Mouse (Mus musculus) E14TG2a.4 (cell line): ENCODE results near the gene Btnl4.
"Not testable (repeated sequence)": the region's sequence is repeated elsewhere in the genome, so short reads cannot be mapped to it uniquely, and the experiment has no call there.

ENCODE experiments used
- H3K27me3 ChIP-seq: 2 replicates; pipeline ENCODE4 v1.6.1; 2014; ENCODE audit warnings: low read length, control low read depth; ENCODE audit not compliant: insufficient read depth
- H3K36me3 ChIP-seq: 2 replicates; pipeline ENCODE4 v1.6.1; 2014; ENCODE audit warnings: low read length, control low read depth; ENCODE audit not compliant: insufficient read depth
- H3K4me1 ChIP-seq: replicated peaks from 2 replicates; pipeline ENCODE4 v1.6.1; 2014; ENCODE audit warnings: low read depth, low read length, control low read depth
- H3K4me3 ChIP-seq: replicated peaks from 2 replicates; pipeline ENCODE4 v1.5.1; 2014; ENCODE audit warnings: mild to moderate bottlenecking, low read length
- H3K9me3 ChIP-seq: 2 replicates; pipeline ENCODE4 v1.6.1; 2014; ENCODE audit warnings: low read length, control low read depth
- CTCF ChIP-seq: conservative IDR thresholded peaks from 2 replicates; pipeline ENCODE4 v1.5.1; 2014; ENCODE audit warnings: low read length
- NANOG ChIP-seq: IDR thresholded peaks from 2 replicates; pipeline ENCODE4 v1.6.1; 2014; ENCODE audit warnings: borderline replicate concordance, low read length, mixed read lengths
- POU5F1 ChIP-seq: IDR thresholded peaks from 2 replicates; pipeline ENCODE4 v1.6.1; 2014; ENCODE audit warnings: low read length, borderline replicate concordance

Btnl4 gene

DNA sequence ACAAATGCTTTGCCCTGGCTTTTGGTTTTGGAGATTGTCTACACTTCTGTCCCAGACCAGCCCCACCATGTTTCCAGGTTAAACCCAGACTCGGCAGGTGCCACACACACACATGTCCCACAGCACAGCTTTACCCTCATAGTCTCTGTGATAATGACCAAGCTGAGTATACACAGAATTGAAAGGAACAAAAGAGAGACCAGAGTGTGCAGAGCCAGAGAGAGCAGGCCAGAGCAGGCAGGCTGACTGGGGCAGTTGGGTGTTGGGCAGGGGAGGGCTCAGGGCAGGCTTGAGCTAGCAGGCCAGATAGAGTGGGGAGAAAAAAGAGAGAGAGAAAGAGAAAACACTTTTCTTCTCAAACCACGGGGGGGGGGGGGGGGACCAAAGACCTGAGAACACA is 19.4 kb upstream of the Btnl4 start:
- H3K9me3 ChIP-seq = no peaks in the 10 kb centered on the region

DNA sequence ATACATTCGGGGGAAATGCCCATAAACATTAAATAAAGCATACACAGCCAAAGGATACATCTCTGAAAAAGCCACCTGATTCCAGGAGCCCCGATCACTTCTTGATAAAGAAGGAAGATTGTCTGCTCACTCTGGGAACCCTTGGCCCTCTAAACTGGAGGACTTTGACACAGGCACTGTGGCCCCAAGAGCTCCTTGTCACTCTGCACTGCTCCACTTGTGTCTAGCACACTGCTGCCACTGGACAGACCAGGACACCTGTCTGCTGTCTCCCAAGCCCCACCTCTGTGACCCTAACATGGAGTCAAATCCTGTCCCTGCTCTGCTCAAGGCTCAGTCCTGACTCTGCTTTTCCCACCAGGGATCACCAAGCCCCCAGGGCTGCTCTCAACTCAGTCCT is 18.0 kb upstream of the Btnl4 start:
- H3K4me1 ChIP-seq, H3K4me3 ChIP-seq, H3K27me3 ChIP-seq, H3K9me3 ChIP-seq, H3K36me3 ChIP-seq: not testable (repeated sequence)

More for the DNA sequence above, 19.4 kb upstream of the Btnl4 start:
- TF ChIP-seq CTCF = no peak
- no peak for TF ChIP-seq POU5F1
- TF ChIP-seq NANOG = no peak
- Histone ChIP-seq H3K4me3 (no peak overlapping the region), H3K36me3 (no peaks in the 10 kb centered on the region), H3K4me1 (no peaks in the 10 kb centered on the region), H3K27me3 (0 out of 2 replicates have a peak, but pooled peaks cover 3% of the 10 kb centered on the region)

DNA sequence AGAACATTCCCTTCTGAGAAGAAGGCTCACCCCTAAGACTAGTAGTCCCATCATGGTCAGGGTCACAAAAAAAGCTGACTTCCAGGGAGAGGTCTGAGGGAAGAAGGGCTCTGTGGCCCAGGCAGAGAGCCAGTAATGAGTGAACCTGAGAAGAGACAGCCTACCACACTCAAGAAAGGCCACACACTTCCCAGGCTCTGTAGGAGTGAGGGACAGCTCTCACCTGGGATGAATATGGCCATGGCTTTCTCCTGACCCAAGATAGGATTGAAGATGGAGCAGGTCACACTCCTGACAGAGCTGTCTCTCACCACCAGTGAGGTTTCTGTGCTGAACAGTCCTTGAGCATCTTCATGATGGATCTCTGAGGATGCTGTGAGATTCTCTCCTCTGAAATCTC is 15.7 kb upstream of the Btnl4 start:
- Histone ChIP-seq H3K36me3 (no peaks in the 10 kb centered on the region), H3K4me1 (no peaks in the 10 kb centered on the region), H3K4me3 (no peak overlapping the region), H3K9me3 (no peaks in the 10 kb centered on the region), H3K27me3 (no peaks in the 10 kb centered on the region)
- TF ChIP-seq NANOG (no peak), POU5F1 (no peak), CTCF (no peak)

DNA sequence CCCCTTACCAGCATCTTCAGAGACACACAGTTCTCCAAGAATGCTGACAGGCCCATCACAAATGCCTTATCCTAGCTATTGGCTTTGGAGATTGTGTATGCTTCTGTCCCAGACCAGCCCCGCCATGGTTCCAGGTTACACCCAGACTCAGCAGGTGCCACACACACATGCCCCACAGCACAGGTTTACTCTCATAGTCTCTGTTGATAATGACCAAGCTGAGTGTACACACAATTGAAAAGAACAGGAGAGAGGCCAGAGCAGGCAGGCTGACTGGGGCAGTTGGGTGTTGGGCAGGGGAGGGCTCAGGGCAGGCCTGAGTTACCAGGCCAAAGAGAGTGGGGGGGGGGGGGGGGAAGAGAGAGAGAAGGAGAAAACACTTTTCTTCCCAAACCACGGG is 691 bp downstream of the Btnl4 start:
- Histone ChIP-seq H3K4me3 (no peak overlapping the region), H3K4me1 (no peaks in the 10 kb centered on the region), H3K36me3 (no peaks in the 10 kb centered on the region), H3K9me3 (no peaks in the 10 kb centered on the region), H3K27me3 (no peaks in the 10 kb centered on the region)
- TF ChIP-seq NANOG (no peak), POU5F1 (no peak), CTCF (no peak)

DNA sequence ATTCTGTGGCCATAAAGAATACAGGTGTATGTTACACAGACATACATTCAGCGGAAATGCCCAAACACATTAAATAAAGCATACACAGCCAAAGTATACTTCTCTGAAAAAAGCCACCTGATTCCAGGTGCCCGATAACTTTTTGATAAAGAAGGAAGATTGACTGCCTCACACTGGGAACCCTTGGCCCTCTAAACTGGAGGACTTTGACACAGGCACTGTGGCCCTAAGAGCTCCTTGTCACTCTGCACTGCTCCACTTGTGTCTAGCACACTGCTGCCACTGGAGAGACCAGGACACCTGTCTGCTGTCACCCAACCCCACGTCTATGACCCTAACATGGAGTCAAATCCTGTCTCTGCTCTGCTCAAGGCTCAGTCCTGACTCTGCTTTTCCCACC is 2.1 kb downstream of the Btnl4 start:
- no peaks in the 10 kb centered on the region for H3K9me3 ChIP-seq
- no peak for TF ChIP-seq CTCF
- no peak for TF ChIP-seq NANOG
- no peak overlapping the region for H3K4me3 ChIP-seq
- H3K27me3 ChIP-seq = no peaks in the 10 kb centered on the region
- no peaks in the 10 kb centered on the region for H3K36me3 ChIP-seq
- no peaks in the 10 kb centered on the region for H3K4me1 ChIP-seq

DNA sequence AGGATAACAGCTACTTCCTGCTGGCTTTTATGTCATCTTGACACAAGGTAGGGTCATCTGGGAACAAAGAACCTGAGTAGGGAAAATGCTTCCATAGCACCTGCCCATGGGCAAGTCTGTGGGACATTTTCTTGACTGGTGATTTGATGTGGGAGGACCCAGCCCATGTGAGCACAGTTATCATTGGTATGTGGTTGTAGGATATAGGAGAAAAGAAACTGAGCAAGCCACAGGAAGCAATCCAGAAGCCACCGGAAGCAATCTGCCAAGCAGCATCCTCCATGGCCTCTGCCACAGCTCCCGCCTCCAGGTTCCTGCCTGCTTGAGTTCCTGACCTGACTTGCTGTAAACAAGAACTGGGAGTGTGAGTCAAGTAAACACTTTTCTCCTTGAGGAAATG is 6.6 kb downstream of the Btnl4 start:
- H3K4me1 ChIP-seq = no peaks in the 10 kb centered on the region
- H3K27me3 ChIP-seq = no peaks in the 10 kb centered on the region
- TF ChIP-seq POU5F1 = no peak
- no peak for TF ChIP-seq CTCF
- no peak for TF ChIP-seq NANOG
- no peak overlapping the region for H3K4me3 ChIP-seq
- H3K36me3 ChIP-seq = no peaks in the 10 kb centered on the region
- no peaks in the 10 kb centered on the region for H3K9me3 ChIP-seq

DNA sequence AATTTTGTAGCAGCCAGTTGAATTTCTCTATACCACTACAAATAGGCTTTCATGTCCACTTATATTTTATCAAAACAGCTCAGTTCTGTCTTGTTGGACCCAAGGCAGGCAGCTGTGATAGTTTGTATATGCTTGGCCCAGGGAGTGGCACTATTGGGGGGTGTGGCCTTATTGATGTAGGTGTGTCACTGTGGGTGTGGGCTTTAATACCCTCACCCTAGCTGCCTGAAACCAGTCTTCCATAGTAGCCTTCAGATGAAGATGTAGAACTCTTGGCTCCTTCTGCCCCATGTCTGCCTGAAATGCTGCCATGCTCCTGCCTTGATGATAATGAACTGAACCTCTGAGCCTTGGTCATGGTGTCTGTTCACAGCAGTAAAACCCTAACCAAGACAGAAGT is 11.2 kb downstream of the Btnl4 start:
- H3K4me3 ChIP-seq, H3K4me1 ChIP-seq, H3K9me3 ChIP-seq, H3K36me3 ChIP-seq, H3K27me3 ChIP-seq: not testable (repeated sequence)

DNA sequence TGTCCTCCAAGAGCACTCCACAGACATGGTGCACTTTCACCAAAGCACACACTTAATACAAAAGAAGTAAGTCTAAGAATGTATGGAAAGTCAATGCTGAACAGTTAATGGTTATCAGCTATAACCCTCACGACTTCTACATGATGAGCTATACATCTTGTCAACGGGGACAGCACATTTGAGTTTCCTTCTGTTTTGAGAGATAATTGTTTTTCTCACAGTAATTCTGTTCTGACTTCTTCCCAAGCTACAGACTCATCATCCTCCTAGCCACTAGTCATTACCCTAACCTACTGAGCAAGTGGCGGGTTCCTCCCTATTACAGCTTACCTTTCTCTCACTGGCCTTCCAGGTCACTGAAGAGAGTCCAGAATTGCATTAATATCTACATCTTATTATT is 17.9 kb downstream of the Btnl4 start:
- H3K36me3 ChIP-seq = no peaks in the 10 kb centered on the region

DNA sequence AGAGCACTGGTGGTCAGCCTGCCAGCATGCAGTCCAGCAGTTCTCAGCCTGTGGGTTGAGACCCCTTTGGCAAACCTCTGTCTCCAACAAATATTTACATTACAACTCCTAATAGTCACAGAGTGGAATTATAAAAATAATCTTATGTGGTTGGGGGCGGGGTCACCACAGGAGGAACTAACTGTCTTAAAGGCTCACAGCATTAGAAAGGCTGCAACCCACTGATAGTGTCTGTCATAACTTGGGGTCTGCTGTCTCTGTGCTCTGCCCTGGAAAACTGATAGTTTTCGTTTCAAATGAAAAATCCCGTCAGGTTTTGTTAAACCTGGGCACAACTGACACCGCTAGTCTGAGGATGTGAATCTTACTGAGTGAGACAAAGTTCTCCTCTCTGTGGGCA is 19.4 kb downstream of the Btnl4 start:
- no peaks in the 10 kb centered on the region for H3K9me3 ChIP-seq
- H3K27me3 ChIP-seq = no peaks in the 10 kb centered on the region
- H3K4me3 ChIP-seq = no peak overlapping the region
- TF ChIP-seq NANOG = no peak
- no peak for TF ChIP-seq CTCF
- TF ChIP-seq POU5F1 = no peak
- H3K4me1 ChIP-seq = no peaks in the 10 kb centered on the region
- no peaks in the 10 kb centered on the region for H3K36me3 ChIP-seq

More for the DNA sequence above, 17.9 kb downstream of the Btnl4 start:
- H3K4me1 ChIP-seq = no peaks in the 10 kb centered on the region
- no peak overlapping the region for H3K4me3 ChIP-seq
- H3K9me3 ChIP-seq = no peaks in the 10 kb centered on the region
- H3K27me3 ChIP-seq = no peaks in the 10 kb centered on the region
- TF ChIP-seq CTCF (no peak), NANOG (no peak), POU5F1 (no peak)

DNA sequence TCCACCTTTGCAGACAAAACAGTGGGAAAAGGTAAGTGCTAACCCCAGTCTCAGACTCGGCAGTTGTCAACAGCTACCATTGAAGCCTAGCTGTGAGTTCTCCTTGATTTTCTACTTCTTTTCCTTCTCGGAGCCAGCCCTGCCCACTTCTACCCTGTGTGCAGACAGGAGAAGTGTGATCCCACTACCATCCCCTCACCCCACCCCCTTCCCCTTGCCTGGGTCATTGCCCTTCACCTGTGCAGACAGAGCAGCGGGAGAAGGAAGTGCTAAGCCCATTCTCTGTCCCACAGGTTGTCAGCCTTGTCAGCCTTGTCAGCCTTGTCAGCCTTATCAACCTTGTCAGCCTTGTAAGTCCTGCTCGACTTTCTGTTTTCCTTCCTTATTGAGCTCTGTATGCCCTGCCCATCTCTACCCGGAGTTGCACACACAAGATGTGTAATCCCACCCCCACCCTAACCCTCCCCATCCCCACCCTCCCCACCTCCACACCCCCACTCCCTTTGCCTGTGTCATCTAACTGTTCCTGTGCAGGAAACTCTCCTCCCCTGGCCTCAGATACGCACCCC is 28.6 kb downstream of the Btnl4 start:
- no peaks in the 10 kb centered on the region for H3K27me3 ChIP-seq
- no peaks in the 10 kb centered on the region for H3K36me3 ChIP-seq
- H3K4me1 ChIP-seq = peaks cover 29% of the 10 kb centered on the region
- no peaks in the 10 kb centered on the region for H3K9me3 ChIP-seq
- TF ChIP-seq NANOG = no peak
- no peak for TF ChIP-seq CTCF
- no peak for TF ChIP-seq POU5F1
- no peak overlapping the region for H3K4me3 ChIP-seq
